Mouse (Mus musculus) embryonic facial prominence, embryonic 14.5 days (tissue): Measurements from ENCODE around the gene Ang2. TPM values are rescaled to one million over a fixed set of nuclear protein-coding genes. Genes with fewer than 3 reads are reported as not detected.

Experiments used
- ATAC-seq: fragments of 200-750 bp; cut with Nextera tagmentation; 2 replicates; pipeline ENCODE4 v1.8.0; 2017; ENCODE audit warnings: low read depth, moderate number of reproducible peaks, moderate TSS enrichment
- DNase-seq: peaks from one replicate; pipeline ENCODE4 v3.0.0-alpha.2; 2015; ENCODE audit warnings: low spot score
- H3K27ac ChIP-seq: fragments of 300-500 bp; sonication (generic); replicated peaks from 2 replicates; pipeline ENCODE4 v1.5.1; 2014; ENCODE audit warnings: low read depth, mild to moderate bottlenecking, low read length, moderate library complexity
- H3K27me3 ChIP-seq: fragments of 300-500 bp; sonication (generic); replicated peaks from 2 replicates; pipeline ENCODE4 v1.6.1; 2014; ENCODE audit warnings: low read length; ENCODE audit not compliant: control insufficient read depth, insufficient read depth
- H3K36me3 ChIP-seq: fragments of 300-500 bp; sonication (generic); 2 replicates; pipeline ENCODE4 v1.6.1; 2014; ENCODE audit warnings: low read length, mixed read lengths; ENCODE audit not compliant: control insufficient read depth, insufficient read depth
- H3K4me1 ChIP-seq: fragments of 300-500 bp; sonication (generic); 2 replicates; pipeline ENCODE4 v1.6.1; 2014; ENCODE audit warnings: antibody characterized with exemption, low read length; ENCODE audit not compliant: control insufficient read depth, insufficient read depth
- H3K4me2 ChIP-seq: fragments of 300-500 bp; sonication (generic); 2 replicates; pipeline ENCODE4 v1.6.1; 2014; ENCODE audit warnings: low read depth, mild to moderate bottlenecking, low read length, moderate library complexity, mixed read lengths
- H3K4me3 ChIP-seq: fragments of 300-500 bp; sonication (generic); 2 replicates; pipeline ENCODE4 v1.5.1; 2014; ENCODE audit warnings: low read depth, mild to moderate bottlenecking, low read length
- H3K9ac ChIP-seq: fragments of 300-500 bp; sonication (generic); 2 replicates; pipeline ENCODE4 v1.6.1; 2014; ENCODE audit warnings: low read depth, mild to moderate bottlenecking, low read length, moderate library complexity, mixed read lengths
- H3K9me3 ChIP-seq: fragments of 300-500 bp; sonication (generic); 2 replicates; pipeline ENCODE4 v1.6.1; 2016; ENCODE audit warnings: low read length; ENCODE audit not compliant: control insufficient read depth
- WGBS: fragments of 180-500 bp; shearing (Covaris S2); extraction: QIAGEN DNeasy Blood & Tissue Kit; methylation state at CpG from one replicate; pipeline ENCODE4 v1.1.7; 2014; 5-methylcytosine and 5-hydroxymethylcytosine counted together
- polyA plus RNA-seq: library from polyadenylated mRNA; unstranded; fragments of >200 nt; fragmentation: Nextera tagmentation; extraction: Ambion mirVana; gene quantifications from 2 replicates; pipeline ENCODE4 v1.2.1, GENCODE M21; 2014

Ang2 gene
- polyA plus RNA-seq, 1 experiment from 2014 or later: not detected

DNA sequence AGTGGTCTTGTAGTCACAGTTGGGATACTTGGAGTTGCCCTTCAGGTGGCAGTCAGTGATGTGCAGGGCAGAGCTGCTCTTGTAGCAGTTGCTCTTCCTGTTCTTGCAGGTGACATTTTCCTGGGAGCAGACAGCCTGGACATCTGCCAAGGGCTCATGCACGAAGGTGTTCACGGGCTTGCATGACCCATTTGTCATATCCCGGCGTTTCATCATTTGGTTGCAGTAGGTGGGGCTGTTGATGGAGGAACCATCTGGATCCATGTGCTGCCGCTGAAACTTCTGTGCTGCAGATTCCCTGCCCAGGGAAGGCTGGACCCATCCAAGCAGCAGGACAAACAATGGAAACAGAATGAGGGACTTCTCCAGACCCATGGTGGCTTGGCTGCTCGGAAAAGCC is 53.4 kb downstream of the Ang2 start:
- H3K27me3 ChIP-seq: no peaks in the 10 kb centered on the region
- peak; percentile 45 for DNase-seq
- WGBS: 77% methylated on average over 6 of the region's 6 CpGs
- no peak for ATAC-seq
- H3K9me3 ChIP-seq: no peaks in the 10 kb centered on the region
- H3K4me3 ChIP-seq: no peak overlapping the region
- H3K4me1 ChIP-seq: no peaks in the 10 kb centered on the region
- no peaks in the 10 kb centered on the region for H3K36me3 ChIP-seq
- H3K4me2 ChIP-seq: no peak overlapping the region
- no peak overlapping the region for H3K27ac ChIP-seq
- H3K9ac ChIP-seq: no peak overlapping the region

Other genes with a start within 250 kb of the Ang2 start
- gene Pnp2, start 243.2 kb downstream of the Ang2 start, polyA plus RNA-seq: 0.45 and 0.73 TPM in 2 replicates
- gene Rnase10, start 191.4 kb downstream of the Ang2 start, polyA plus RNA-seq: 0.29 and 0.48 TPM in 2 replicates
- gene Rnase9, start 157.3 kb downstream of the Ang2 start, polyA plus RNA-seq: not detected in 2 replicates
- gene Rnase11, start 149.0 kb downstream of the Ang2 start, polyA plus RNA-seq: not detected in 2 replicates
- 0.49 TPM in 1 of 2 replicates, not detected in the other for gene Rnase12, start 141.5 kb downstream of the Ang2 start, polyA plus RNA-seq
- not detected in 2 replicates for gene Olfr750, start 124.7 kb downstream of the Ang2 start, polyA plus RNA-seq
- 63.8 and 73.0 TPM in 2 replicates for gene Rnase4, start 108.1 kb downstream of the Ang2 start, polyA plus RNA-seq
- 8.8 and 10.3 TPM in 2 replicates for gene Ang, start 108.0 kb downstream of the Ang2 start, polyA plus RNA-seq
- not detected in 2 replicates for gene Eddm3b, start 84.7 kb downstream of the Ang2 start, polyA plus RNA-seq
- 1.3 TPM in 2 replicates for gene Rnase6, start 75.2 kb downstream of the Ang2 start, polyA plus RNA-seq
- gene Rnase1, start 52.4 kb downstream of the Ang2 start, polyA plus RNA-seq: 0.48 and 1.1 TPM in 2 replicates
- not detected in 2 replicates for gene Rnase2b, start 36.9 kb downstream of the Ang2 start, polyA plus RNA-seq
- gene Ear14, start 4.2 kb upstream of the Ang2 start, polyA plus RNA-seq: not detected in 2 replicates
- not detected in 2 replicates for gene Rnase2a, start 57.0 kb upstream of the Ang2 start, polyA plus RNA-seq
- not detected in 2 replicates for gene Gm7247, start 162.6 kb upstream of the Ang2 start, polyA plus RNA-seq
- gene Vmn2r88, start 211.7 kb upstream of the Ang2 start, polyA plus RNA-seq: not detected in 2 replicates